Mouse (Mus musculus) cerebellum, postnatal 36 days (tissue): Measurements from ENCODE around the gene Zfp579.

Experiments used
- DNase-seq, 2 experiments: peaks; one replicate each; pipeline ENCODE4 v3.0.0; 2021 to 2022; ENCODE audit warnings: mixed read lengths in 2 of 2

The Zfp579 gene

DNA sequence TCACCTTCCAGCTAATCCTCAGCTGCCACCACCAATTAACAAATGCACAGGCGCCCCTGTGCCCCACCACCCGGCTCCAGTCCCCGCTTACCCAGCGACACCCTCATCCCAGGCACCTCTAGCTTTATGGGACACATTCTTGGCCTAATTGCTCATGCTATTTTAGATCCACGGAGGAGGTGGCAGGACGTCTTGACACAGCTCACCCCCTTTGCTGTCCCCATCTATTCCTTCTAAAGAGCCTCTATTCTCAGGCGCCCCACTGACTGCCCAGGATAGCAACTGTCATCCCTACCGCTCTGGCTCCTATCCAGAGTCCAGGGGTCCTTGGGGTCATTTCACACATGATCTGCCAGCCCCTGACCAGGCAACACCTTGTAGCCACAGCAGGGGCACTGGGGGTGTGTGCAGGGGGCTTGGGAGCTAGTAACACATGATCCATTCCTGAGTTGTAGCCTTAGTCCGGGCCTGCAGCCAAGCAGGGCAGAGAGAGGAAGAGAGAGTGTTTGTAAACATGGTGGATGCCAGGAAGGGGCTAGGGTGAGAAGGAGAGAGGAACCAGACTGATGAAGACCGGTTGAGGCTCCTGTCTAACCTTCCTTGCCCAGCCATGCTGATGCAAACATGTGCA is 42.0 kb downstream of the Zfp579 start:
- DNase-seq: no peak

DNA sequence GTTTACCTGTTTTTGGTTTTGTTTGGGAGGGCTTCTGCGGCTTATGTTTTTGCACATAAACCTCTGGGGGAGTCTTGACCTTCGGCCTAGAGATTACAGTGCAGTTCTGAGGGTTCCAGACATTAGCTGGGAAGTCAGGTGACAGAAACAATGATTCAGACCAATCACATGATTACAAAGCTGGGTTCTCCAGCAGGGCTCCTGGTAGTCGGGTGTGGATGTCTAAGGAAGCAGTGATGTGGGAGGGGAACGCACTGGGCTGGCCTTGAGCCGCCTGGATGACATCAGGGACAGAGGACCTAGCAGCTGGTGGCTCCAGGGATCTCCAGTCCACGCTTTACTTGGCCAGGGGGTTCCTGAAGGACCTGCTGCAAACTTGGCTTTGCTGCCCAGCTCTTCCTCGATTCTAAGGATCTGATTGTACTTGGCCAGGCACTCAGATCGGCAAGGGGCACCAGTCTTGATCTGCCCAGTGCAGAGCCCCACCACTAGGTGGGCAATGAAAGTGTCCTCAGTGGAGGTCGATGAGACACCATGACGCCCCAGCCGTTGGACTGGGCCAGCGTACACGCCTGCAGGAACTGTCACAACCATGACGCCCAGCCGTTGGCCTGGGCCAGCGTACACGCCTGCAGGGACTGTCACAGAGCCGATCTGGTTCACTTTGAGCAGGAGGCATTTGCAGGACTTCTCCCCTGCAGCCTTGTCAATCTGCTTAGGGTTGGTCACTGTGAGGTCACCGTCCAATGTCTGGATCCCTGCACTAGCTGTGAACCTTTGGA is 45.2 kb downstream of the Zfp579 start:
- no peak for DNase-seq

DNA sequence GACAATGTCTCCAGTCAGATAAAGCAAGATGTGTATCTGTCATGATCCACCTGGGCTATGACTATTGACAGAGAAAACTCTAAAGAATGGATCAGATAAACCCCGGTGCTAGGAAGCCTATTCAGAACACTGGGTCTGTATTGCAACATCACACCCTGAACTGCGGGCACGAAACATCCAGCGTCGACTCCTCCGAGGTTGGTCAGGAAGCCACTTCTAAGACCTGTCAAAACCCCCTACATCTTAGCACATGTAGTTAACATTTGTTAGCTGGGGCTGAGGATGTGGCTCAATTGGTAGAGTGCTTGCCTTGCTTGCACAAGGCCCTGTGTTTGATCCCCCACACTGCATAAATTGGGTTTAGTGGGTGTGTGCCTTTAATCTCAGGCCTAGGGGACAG is 47.6 kb downstream of the Zfp579 start:
- no peak for DNase-seq

DNA sequence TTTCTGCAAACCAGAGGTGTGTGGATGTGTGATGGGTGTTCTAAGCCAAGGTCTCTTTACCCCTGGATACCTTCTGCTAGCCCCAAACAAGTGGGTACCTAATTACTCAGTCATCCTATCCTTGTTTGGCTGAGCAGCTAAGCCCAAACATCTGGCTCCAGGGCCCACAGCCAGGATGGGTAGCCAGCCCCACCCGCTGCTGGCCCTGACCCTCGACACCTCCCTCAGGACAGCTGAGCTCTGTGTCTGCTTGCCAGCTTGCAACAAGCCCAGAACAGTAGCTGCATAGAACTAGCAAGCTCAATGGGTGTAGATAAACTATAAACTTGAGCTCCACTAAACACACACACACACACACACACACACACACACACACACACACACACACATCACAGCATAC is 48.1 kb downstream of the Zfp579 start:
- no peak for DNase-seq

DNA sequence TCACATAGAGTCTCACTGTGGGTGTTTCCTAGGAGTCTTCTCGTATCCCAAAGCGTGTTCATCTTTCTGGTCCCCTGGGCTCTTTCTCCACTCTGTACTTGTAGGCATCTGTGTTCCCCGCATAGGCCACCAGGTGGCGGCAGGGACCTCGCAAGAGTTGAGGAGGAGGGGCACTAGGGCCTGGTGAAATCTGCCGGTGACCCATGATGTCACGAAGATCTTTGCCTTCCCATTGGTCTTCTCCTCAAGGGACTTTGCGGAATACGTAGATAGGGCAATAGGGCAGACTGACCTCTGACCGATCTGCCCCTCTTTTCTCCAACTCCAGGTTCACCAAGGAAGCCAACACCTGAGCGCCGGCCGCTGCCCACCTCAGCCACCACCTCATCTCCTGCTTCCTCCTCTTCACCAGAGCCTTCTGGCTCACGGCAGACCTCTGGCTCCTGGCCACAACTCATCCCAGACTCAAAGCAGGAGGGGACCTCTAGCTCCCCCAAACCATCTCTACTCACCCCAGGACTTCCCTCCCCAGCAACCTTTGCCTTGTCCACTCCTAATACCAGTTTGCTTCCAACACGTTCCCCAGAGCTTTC is 52.6 kb downstream of the Zfp579 start:
- peak; percentile 96 to 99 for DNase-seq

DNA sequence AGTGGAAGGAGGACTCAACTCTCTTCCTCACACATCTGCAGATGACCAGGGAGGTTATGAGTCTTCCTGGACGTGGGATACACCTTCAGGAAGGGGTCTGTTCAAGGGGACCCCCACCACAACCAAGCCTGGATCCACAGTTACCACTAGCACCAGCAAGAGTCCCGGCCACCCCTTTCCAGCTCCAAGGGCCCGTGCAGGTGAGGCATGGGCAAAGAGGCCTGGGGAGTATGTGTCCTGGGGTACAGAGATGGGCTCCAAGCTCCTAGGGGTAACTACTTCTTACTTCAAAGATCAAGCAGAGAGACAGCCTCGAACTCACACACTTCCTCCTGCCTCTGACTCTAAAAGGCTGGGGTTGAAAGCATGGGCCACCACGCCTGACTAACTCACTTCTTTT is 53.3 kb downstream of the Zfp579 start:
- no peak for DNase-seq

DNA sequence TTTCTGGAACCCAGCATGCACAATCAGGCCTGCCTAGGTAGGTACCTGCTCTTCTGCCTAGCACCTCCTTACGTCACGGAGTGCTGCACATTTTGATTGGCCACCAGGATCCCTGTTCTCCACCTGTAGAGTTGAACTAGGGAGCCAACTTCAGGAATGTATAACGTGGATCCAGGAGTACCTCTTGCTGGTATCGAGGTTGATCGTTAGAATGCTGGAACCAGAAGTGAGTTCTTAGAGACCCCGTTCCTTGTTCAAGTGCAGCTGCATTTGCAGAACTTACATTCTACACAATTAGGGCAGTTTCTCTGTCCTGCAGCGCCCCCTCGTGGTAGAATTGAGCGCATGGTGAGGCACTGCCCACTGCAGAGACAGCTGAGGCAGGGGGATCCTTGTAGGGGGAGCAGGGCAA is 55.9 kb downstream of the Zfp579 start:
- DNase-seq: peak; percentile 82 to 86

DNA sequence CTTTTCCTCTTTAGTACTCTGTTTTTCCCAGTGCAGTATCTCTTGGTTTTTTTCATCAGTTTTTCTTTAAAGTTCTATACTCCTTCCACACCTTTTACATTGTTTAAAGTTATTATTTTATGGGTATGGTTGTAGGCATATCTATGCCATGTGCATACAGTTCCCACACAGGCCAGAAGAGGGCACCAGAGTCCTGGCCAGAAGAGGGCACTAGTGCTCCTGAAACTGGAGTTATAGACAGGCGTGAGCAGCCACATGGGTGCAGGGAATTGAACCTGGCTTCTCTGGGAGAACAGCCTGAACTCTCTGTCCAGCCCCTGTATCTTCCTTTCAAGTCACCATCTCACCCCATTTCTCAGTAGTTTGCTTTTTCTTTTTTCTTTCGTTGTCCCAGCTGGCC is 57.5 kb downstream of the Zfp579 start:
- DNase-seq: peak; percentile 79 to 82

DNA sequence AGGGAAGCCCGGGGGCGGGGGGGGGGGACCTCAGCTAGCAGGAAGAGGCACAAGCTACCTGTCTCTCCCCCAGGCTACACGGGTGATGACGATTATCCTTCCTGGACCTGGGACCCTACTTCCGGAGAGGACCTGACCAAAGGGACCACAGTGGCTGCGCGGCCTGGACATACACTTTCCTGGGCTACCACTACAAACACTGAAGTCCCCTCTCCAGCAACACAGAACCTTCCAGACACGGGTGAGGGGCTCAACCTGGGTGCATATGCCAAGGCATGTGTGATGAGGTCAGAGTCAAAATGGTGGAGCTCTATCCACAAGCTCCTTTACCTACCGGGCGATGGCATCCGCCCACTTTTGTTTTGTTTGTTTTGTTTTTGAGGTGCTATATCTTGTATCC is 58.6 kb downstream of the Zfp579 start:
- no peak for DNase-seq

DNA sequence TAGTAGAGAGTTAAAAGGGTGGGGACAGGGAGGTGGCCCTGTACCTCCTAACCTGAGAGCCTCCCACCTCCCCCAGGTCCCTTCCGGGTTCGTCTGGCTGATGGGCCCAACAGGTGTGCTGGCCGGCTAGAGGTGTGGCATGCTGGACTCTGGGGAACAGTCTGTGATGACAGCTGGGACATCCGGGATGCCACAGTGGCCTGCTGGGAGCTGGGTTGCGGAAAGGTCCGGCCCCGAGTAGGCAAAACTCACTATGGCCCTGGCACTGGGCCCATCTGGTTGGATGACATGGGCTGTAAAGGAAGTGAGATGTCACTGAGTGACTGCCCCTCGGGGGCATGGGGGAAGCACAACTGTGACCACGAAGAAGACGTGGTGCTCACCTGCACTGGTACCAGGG is 59.1 kb downstream of the Zfp579 start:
- no peak for DNase-seq

DNA sequence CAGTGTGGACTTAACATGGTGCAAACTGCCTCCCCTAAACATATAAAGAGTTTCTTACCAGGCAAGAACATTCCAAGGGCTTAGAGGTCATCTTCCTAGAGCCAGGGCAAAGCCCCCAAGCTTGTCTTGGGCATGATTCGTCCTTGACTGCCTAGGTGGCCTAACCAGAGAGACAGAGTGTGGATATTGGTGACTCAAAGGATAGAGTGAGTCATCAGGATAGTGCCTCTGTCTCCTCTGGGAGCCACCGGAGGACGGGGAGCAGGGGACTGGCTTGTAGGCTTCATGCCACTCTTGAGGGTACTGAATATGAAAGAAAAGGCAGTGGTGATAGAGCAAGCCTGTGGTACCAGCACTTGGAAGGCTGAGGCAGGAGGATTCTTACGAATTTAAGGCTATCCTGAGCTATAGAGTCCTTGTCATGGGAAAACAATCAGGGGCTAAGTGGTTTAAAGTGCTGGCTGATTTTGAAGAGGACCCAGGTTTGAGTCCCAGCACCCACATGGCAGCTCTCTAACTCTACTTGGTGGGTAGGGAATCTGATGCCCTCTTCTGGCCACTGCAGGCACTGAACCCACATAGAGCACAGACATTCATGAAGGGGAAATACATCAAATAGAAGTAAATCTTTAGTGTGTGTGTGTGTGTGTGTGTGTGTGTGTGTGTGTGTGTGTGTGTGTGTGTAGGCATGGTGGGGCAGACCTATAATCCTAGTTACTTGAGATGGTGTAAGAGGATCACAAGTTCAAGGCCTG is 61.6 kb downstream of the Zfp579 start:
- no peak for DNase-seq
